Mouse (Mus musculus): ENCODE data around the gene Sptan1. TPM values are rescaled to one million over a fixed set of nuclear protein-coding genes. Genes with fewer than 3 reads are reported as not detected.

Gene Sptan1
- polyA plus RNA-seq (2012), result 0.01 and 0.04 TPM in 2 replicates

DNA sequence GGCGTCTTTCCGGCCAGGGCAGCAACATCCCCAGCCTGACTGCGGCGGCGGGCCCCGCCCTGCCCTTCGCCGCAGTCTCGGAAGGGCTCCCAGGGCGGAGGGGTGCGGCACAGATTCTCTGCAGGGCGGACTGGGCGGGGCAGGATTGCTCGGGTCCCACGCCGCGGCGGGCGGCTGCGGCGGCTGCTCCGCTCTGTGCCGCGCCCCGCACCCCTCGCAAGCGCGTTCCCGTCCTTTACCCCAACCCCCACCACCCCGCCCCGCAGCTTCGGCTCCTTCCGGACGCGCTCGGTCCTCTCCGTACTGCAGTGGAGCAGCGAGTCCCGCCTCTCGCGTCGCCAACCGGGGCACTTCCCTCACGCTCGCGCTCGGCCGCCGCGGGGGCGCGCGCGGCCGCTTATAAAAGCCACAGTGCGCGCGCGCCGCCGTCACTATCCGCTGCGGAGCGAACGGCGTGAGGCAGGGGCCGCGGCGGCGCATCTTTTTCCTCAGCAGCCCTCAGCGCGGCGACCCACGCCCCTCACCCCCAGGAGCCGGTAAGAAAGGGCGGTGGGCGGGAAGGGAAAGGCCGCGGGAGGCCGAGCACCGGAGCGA, at the start of gene Sptan1:
Gene Sptan1 (plus strand): TSS at position 311 of the 594 bp plus-strand sequence.
- Histone ChIP-seq H3K9me3 (ENCODE audit: control insufficient read depth, low read length) (peaks cover 2% of the 10 kb centered on the region; the same call in 1 of the 2 replicates), H3K27me3 (ENCODE audit: control insufficient read depth) (peaks cover 80% of the 10 kb centered on the region), H3K36me3 (ENCODE audit: control insufficient read depth) (peaks cover under 1% of the 10 kb centered on the region; the same call in 1 of the 2 replicates), H3K4me1 (ENCODE audit: control insufficient read depth) (peaks cover 10% of the 10 kb centered on the region), H3K4me3 (replicated peaks) (peak within 1 kb of the TSS; percentile 59)
- TF ChIP-seq TAL1 (IDR thresholded peaks at IDR 0.05; ENCODE audit: low read length) (no peak), GATA1 (IDR thresholded peaks at IDR 0.05; ENCODE audit: low read length) (no peak)

DNA sequence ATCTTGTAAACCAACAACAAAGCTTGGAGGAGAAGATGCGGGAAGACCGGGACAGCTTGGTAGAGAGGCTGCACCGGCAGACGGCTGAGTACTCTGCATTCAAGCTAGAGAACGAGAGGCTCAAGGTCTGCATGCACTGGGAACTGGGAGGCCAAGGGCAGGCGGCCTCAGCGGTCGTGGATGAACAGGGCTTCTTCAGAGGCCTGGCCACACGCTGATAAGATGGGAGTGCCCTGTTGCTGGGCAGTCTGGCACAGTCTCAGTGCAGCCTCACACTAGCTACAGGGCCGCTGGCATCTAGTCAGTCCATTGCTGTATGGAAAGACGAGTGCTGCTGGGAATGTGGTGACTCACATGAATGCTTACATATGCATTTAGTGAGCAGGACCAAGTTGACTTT, 47.7 kb upstream of the Sptan1 start:
- Histone ChIP-seq H3K9me3 (ENCODE audit: control insufficient read depth, low read length) (no peaks in the 10 kb centered on the region), H3K4me3 (replicated peaks) (peak overlapping the region; percentile 24), H3K27me3 (ENCODE audit: control insufficient read depth) (no peaks in the 10 kb centered on the region), H3K36me3 (ENCODE audit: control insufficient read depth) (peaks cover 97% of the 10 kb centered on the region), H3K4me1 (ENCODE audit: control insufficient read depth) (peaks cover 34% of the 10 kb centered on the region)
- TF ChIP-seq GATA1 (IDR thresholded peaks at IDR 0.05; ENCODE audit: low read length), result no peak
- peak; percentile 49; the same call in 2 of the 3 replicates for TF ChIP-seq TAL1 (IDR thresholded peaks at IDR 0.05; ENCODE audit: low read length)

DNA sequence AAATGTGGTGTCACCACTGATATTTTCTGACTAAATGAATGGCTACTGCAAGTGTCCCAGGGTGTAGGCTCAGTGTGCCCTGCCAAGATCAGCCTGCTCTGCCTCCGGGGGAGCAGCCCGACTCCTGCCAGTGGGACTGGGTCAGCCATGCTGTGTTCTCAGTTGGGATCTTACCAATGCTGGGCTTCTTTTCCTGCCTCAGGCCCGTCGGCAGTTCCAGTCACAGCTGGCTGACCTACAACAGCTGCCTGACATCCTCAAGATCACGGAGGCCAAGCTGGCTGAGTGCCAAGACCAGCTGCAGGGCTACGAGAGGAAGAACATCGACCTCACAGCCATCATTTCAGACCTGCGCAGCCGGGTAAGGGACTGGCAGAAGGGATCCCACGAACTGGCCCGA, 43.3 kb upstream of the Sptan1 start:
- no peaks in the 10 kb centered on the region for H3K9me3 ChIP-seq (ENCODE audit: control insufficient read depth, low read length)
- no peak overlapping the region for H3K4me3 ChIP-seq (replicated peaks)
- H3K27me3 ChIP-seq (ENCODE audit: control insufficient read depth), result no peaks in the 10 kb centered on the region
- peaks cover 18% of the 10 kb centered on the region for H3K4me1 ChIP-seq (ENCODE audit: control insufficient read depth)
- TF ChIP-seq TAL1 (IDR thresholded peaks at IDR 0.05; ENCODE audit: low read length), result no peak
- no peak for TF ChIP-seq GATA1 (IDR thresholded peaks at IDR 0.05; ENCODE audit: low read length)
- peaks cover 97% of the 10 kb centered on the region for H3K36me3 ChIP-seq (ENCODE audit: control insufficient read depth)

DNA sequence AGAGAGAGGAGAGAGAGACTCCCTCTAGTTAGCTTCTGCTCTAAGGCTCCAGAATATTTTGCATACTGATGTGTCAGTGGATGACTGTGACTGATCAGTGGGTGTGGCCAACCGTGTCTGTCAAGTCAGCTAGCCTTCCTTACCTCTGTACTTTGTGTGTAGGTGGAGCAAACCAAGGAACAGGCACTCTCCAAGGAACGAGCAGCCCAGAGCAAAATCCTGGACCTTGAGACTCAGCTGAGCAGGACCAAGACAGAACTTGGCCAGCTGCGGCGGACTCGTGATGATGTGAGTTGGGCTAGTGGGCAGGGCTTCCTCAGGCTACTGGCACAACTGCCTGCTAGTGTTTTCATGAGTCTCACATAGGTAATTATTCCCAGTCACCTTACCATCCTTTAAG, 38.8 kb upstream of the Sptan1 start:
- no peak overlapping the region for H3K4me3 ChIP-seq (replicated peaks)
- no peaks in the 10 kb centered on the region for H3K9me3 ChIP-seq (ENCODE audit: control insufficient read depth, low read length)
- no peaks in the 10 kb centered on the region for H3K27me3 ChIP-seq (ENCODE audit: control insufficient read depth)
- peaks cover 99% of the 10 kb centered on the region for H3K36me3 ChIP-seq (ENCODE audit: control insufficient read depth)
- TF ChIP-seq GATA1 (IDR thresholded peaks at IDR 0.05; ENCODE audit: low read length) (no peak), TAL1 (IDR thresholded peaks at IDR 0.05; ENCODE audit: low read length) (no peak)
- peaks cover 3% of the 10 kb centered on the region; the same call in 1 of the 2 replicates for H3K4me1 ChIP-seq (ENCODE audit: control insufficient read depth)

DNA sequence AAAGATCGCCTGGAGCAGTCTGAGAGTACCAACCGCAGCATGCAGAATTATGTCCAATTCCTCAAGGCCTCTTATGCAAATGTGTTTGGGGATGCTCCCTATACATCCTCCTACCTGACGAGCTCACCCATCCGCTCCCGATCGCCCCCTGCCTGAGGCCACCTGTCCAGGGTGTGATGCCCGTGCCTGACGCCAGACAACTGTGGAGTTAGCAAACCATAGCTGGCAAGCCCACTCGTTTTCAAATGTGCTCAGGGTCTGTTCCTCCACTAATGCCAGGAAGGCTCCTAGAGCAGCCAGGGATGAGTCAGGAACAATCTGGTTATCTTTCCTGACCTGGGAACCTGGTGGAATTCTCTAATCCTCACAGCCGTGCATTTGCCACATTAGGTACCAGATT, 34.9 kb upstream of the Sptan1 start:
- no peaks in the 10 kb centered on the region for H3K9me3 ChIP-seq (ENCODE audit: control insufficient read depth, low read length)
- no peaks in the 10 kb centered on the region for H3K27me3 ChIP-seq (ENCODE audit: control insufficient read depth)
- no peak overlapping the region for H3K4me3 ChIP-seq (replicated peaks)
- peaks cover 63% of the 10 kb centered on the region for H3K36me3 ChIP-seq (ENCODE audit: control insufficient read depth)
- H3K4me1 ChIP-seq (ENCODE audit: control insufficient read depth), result peaks cover 11% of the 10 kb centered on the region
- TF ChIP-seq GATA1 (IDR thresholded peaks at IDR 0.05; ENCODE audit: low read length) (no peak), TAL1 (IDR thresholded peaks at IDR 0.05; ENCODE audit: low read length) (no peak)

DNA sequence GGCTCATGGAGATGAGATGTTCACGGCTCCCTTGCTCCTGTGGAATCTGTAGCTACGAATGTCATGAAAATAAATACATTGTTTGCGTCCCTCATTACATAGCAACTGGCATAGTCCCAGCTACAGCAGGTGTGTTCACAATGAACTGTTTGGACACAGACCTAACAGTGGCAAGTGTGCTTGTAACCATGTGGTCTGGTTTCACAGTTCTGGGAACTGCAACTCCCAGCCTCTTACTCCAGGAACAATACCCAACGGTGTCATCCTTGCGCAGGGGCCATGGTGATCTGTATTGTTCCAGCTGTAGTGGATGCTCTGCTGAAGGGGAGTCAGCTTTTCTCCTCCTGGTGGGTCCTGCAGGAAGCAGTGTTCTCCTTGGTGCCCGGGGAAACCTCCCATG, 34.2 kb upstream of the Sptan1 start:
- H3K36me3 ChIP-seq (ENCODE audit: control insufficient read depth), result peaks cover 58% of the 10 kb centered on the region
- H3K4me1 ChIP-seq (ENCODE audit: control insufficient read depth), result peaks cover 18% of the 10 kb centered on the region
- TF ChIP-seq GATA1 (IDR thresholded peaks at IDR 0.05; ENCODE audit: low read length) (no peak), TAL1 (IDR thresholded peaks at IDR 0.05; ENCODE audit: low read length) (no peak)

DNA sequence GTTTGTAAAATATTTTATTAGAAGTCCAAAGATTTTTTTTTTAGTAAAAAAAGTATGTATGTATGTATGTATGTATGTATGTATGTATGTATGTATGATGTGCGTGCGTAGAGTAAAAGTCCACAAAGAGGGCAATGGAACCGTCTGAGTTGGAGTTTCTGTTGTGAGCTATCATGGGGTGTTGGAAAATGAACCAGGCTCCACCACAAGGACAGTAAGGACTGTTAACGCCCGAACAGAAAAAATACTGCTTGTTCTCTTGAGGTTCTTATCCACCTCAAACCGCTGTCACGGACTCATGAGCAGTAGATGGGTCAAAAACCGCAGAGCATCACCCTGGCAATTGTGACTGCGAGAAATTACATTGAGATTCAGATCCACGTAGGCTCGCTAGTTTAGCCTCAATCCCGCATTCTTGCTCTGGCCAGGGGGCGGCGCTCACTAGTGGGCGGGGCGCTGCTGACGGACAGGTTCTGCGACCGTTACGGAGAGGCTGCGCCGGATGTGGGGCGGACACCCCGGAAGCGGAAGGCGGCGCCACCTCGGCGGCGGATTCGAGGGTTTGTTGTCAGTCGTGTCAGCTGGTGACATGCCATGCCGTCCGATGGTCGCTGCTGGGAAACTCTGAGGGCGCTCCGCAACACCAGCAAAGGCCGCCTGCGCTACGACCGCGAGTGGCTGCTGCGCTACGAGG, 30.3 kb upstream of the Sptan1 start, which contains the start of gene Gle1:
Gene Gle1 (plus strand): TSS at position 521 of the 694 bp plus-strand sequence.
- H3K4me1 ChIP-seq (ENCODE audit: control insufficient read depth), result peaks cover 24% of the 10 kb centered on the region
- peaks cover 53% of the 10 kb centered on the region for H3K36me3 ChIP-seq (ENCODE audit: control insufficient read depth)
- H3K4me3 ChIP-seq (replicated peaks), result peak within 1 kb of the TSS; percentile 88
- no peaks in the 10 kb centered on the region for H3K27me3 ChIP-seq (ENCODE audit: control insufficient read depth)
- TF ChIP-seq GATA1 (IDR thresholded peaks at IDR 0.05; ENCODE audit: low read length), result no peak
- no peak for TF ChIP-seq TAL1 (IDR thresholded peaks at IDR 0.05; ENCODE audit: low read length)
- H3K9me3 ChIP-seq (ENCODE audit: control insufficient read depth, low read length), result no peaks in the 10 kb centered on the region

More for the DNA sequence above, 34.2 kb upstream of the Sptan1 start:
- Histone ChIP-seq H3K9me3 (ENCODE audit: control insufficient read depth, low read length) (no peaks in the 10 kb centered on the region), H3K4me3 (replicated peaks) (no peak overlapping the region), H3K27me3 (ENCODE audit: control insufficient read depth) (no peaks in the 10 kb centered on the region)

DNA sequence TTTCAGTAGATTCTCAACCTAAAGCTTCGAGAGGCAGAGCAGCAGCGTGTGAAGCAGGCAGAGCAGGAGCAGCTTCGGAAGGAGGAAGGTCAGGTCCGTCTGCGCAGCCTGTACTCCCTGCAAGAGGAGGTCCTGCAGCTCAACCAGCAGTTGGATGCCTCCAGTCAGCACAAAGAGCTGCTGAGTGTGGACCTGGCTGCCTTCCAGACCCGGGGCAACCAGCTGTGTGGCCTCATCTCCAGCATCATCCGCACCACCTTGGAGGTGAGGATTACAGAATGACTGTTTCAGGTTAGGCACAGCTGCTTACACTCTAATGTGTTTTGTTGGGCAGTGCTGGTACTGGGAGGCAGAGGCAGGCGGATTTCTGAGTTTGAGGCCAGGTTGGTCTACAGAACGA, 25.3 kb upstream of the Sptan1 start:
- TF ChIP-seq GATA1 (IDR thresholded peaks at IDR 0.05; ENCODE audit: low read length), result no peak
- no peak for TF ChIP-seq TAL1 (IDR thresholded peaks at IDR 0.05; ENCODE audit: low read length)
- Histone ChIP-seq H3K27me3 (ENCODE audit: control insufficient read depth) (no peaks in the 10 kb centered on the region), H3K9me3 (ENCODE audit: control insufficient read depth, low read length) (no peaks in the 10 kb centered on the region), H3K4me3 (replicated peaks) (no peak overlapping the region), H3K4me1 (ENCODE audit: control insufficient read depth) (peaks cover 14% of the 10 kb centered on the region), H3K36me3 (ENCODE audit: control insufficient read depth) (peaks cover 81% of the 10 kb centered on the region)

DNA sequence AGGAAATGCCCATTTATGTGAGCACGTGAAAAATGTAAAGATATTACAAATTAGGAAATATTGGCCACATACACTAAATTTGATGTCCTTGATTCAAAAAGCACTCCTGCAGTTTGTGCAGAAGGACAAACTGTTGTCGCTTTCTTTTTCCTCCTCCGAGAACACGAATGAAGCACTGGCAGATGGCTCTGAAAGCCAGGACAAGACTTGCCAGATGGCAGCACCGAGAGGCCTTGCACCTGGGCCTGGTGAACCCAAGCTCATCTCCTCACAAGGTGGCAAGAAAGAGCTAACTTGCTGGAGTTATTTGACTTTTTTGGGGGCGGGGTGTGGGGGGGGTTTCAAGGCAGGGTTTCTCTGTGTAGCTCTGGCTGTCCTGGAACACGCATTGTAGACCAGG, 24.5 kb upstream of the Sptan1 start:
- peaks cover 88% of the 10 kb centered on the region for H3K36me3 ChIP-seq (ENCODE audit: control insufficient read depth)
- H3K4me3 ChIP-seq (replicated peaks), result no peak overlapping the region
- no peaks in the 10 kb centered on the region for H3K27me3 ChIP-seq (ENCODE audit: control insufficient read depth)
- no peaks in the 10 kb centered on the region for H3K9me3 ChIP-seq (ENCODE audit: control insufficient read depth, low read length)
- TF ChIP-seq GATA1 (IDR thresholded peaks at IDR 0.05; ENCODE audit: low read length) (no peak), TAL1 (IDR thresholded peaks at IDR 0.05; ENCODE audit: low read length) (no peak)
- H3K4me1 ChIP-seq (ENCODE audit: control insufficient read depth), result peaks cover 10% of the 10 kb centered on the region
